Mouse (Mus musculus) stomach, postnatal 0 days (tissue): ENCODE measurements around the gene Cdh23.
A peak's percentile ranks its signal among the peaks of the same experiment; 100 is the strongest.

Experiments
- CTCF ChIP-seq: IDR thresholded peaks from 2 replicates; pipeline ENCODE4 v1.5.1; 2016; ENCODE audit warnings: antibody characterized with exemption, low read depth, mild to moderate bottlenecking, moderate library complexity
- EP300 ChIP-seq: optimal IDR thresholded peaks from 2 replicates; pipeline ENCODE3; 2016; ENCODE audit warnings: antibody characterized with exemption

- TF ChIP-seq CTCF (peak; percentile 39; the same call in 1 of the 2 replicates), EP300 (no peak)
Observed at GRCm38 (mm10) chr10:60398051-60398814, 298.1 kb downstream of the Cdh23 start.
